Mouse (Mus musculus) forebrain, embryonic 12.5 days (tissue): ENCODE data around the gene Gm20388. TPM values are rescaled to one million over a fixed set of nuclear protein-coding genes. Genes with fewer than 3 reads are reported as not detected.

Source experiments
- ATAC-seq: fragments of 200-750 bp; cut with Nextera tagmentation; 2 replicates; pipeline ENCODE4 v1.8.0; 2017; ENCODE audit warnings: moderate TSS enrichment; ENCODE audit not compliant: low FRiP score
- H3K27ac ChIP-seq: fragments of 300-500 bp; sonication (generic); 2 replicates; pipeline ENCODE4 v1.5.1; 2016; ENCODE audit warnings: mild to moderate bottlenecking
- H3K27me3 ChIP-seq: fragments of 300-500 bp; sonication (generic); 2 replicates; pipeline ENCODE4 v1.6.1; 2016; ENCODE audit warnings: mild to moderate bottlenecking
- H3K36me3 ChIP-seq: fragments of 300-500 bp; sonication (generic); replicated peaks from 2 replicates; pipeline ENCODE4 v1.6.1; 2016; ENCODE audit warnings: mild to moderate bottlenecking
- H3K4me1 ChIP-seq: fragments of 300-500 bp; sonication (generic); 2 replicates; pipeline ENCODE4 v1.6.1; 2016
- H3K4me2 ChIP-seq: fragments of 300-500 bp; sonication (generic); 2 replicates; pipeline ENCODE4 v1.6.1; 2016; ENCODE audit warnings: mild to moderate bottlenecking, moderate library complexity
- H3K4me3 ChIP-seq: fragments of 300-500 bp; sonication (generic); replicated peaks from 2 replicates; pipeline ENCODE4 v1.5.1; 2016; ENCODE audit warnings: mild to moderate bottlenecking
- H3K9ac ChIP-seq: fragments of 300-500 bp; sonication (generic); 2 replicates; pipeline ENCODE4 v1.6.1; 2016; ENCODE audit warnings: mild to moderate bottlenecking
- H3K9me3 ChIP-seq: fragments of 300-500 bp; sonication (generic); 2 replicates; pipeline ENCODE4 v1.6.1; 2016
- WGBS: fragments of 180-500 bp; shearing (Covaris S2); methylation state at CpG from one replicate; pipeline ENCODE4 v1.1.7; 2016; 5-methylcytosine and 5-hydroxymethylcytosine counted together
- polyA plus RNA-seq: library from polyadenylated mRNA; unstranded; fragments of >200 nt; fragmentation: Nextera tagmentation; extraction: Ambion mirVana; gene quantifications from 2 replicates; pipeline ENCODE4 v1.2.1, GENCODE M21; 2016

Gm20388 gene
- polyA plus RNA-seq, 1 experiment from 2014 or later: not detected

DNA sequence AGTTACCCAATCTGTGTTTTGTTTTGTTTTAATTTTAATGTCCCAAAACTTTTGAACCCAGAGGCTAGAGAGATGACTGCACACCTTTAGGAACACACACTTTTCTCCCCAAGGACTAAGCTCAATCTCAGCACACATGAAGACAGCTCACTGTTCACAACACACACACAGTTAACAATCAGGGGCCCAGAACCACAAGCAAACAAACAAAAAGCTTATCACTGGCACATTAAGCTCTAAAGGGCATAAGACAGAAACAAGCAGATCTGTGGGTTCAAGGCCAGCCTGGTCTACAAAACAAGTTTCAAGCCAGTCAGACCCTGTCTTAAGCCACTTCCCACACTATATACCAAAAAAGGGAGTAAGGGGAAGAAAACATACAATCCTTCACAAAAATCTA is 3122.8 kb downstream of the Gm20388 start:
- peaks cover 30% of the 10 kb centered on the region for H3K4me1 ChIP-seq
- H3K27me3 ChIP-seq: no peaks in the 10 kb centered on the region
- H3K9ac ChIP-seq: no peak overlapping the region
- H3K4me2 ChIP-seq: no peak overlapping the region
- no peak for ATAC-seq
- H3K27ac ChIP-seq: no peak overlapping the region
- H3K4me3 ChIP-seq: no peak overlapping the region
- H3K9me3 ChIP-seq: no peaks in the 10 kb centered on the region
- no peaks in the 10 kb centered on the region for H3K36me3 ChIP-seq

DNA sequence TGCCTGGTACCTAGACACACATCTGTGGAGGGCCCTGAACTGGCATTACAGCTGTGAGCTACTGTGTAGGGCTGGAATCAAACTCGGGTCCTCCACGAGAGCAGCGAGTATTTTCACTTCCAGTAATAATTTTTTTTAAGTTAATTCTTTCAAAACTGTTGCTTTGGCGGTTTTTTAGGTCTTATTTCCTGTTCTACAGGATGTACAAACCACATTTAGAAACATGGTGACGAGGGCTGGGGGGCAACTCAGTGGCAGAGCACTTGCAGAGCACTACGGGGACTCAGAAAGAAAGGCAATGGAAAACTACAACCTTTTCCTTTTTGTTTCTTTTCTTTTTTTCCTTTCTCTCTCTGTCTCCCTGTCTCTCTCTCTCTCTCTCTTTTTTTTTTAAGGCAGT is 3123.5 kb downstream of the Gm20388 start:
- Histone ChIP-seq H3K9me3 (no peaks in the 10 kb centered on the region), H3K9ac (no peak overlapping the region), H3K4me1 (peaks cover 36% of the 10 kb centered on the region), H3K4me2 (no peak overlapping the region), H3K4me3 (no peak overlapping the region), H3K27me3 (no peaks in the 10 kb centered on the region), H3K27ac (no peak overlapping the region), H3K36me3 (no peaks in the 10 kb centered on the region)
- no peak for ATAC-seq
- WGBS: 87% methylated on average over 6 of the region's 6 CpGs

GRCm38 (mm10) chr8:123036956-123037355 is 3126.3 kb downstream of the Gm20388 start:
- Histone ChIP-seq H3K4me1 (peaks cover 50% of the 10 kb centered on the region), H3K4me2 (no peak overlapping the region), H3K9me3 (no peaks in the 10 kb centered on the region), H3K36me3 (no peaks in the 10 kb centered on the region), H3K27ac (no peak overlapping the region), H3K9ac (no peak overlapping the region), H3K4me3 (no peak overlapping the region), H3K27me3 (no peaks in the 10 kb centered on the region)
- ATAC-seq: no peak
- 71% methylated on average over 3 of the region's 3 CpGs for WGBS

- Histone ChIP-seq H3K4me2 (no peak overlapping the region), H3K4me3 (no peak overlapping the region), H3K4me1 (peaks cover 46% of the 10 kb centered on the region), H3K27me3 (no peaks in the 10 kb centered on the region), H3K9me3 (no peaks in the 10 kb centered on the region), H3K27ac (no peak overlapping the region), H3K9ac (no peak overlapping the region), H3K36me3 (no peaks in the 10 kb centered on the region)
- WGBS: 90% methylated on average over 11 of the region's 11 CpGs
- ATAC-seq: no peak
These were observed 3126.8 kb downstream of the Gm20388 start for GRCm38 (mm10) chr8:123037487-123037886.

GRCm38 (mm10) chr8:123038351-123038750 is 3127.7 kb downstream of the Gm20388 start:
- no peak overlapping the region for H3K27ac ChIP-seq
- H3K4me2 ChIP-seq: no peak overlapping the region
- H3K36me3 ChIP-seq: no peaks in the 10 kb centered on the region
- H3K27me3 ChIP-seq: no peaks in the 10 kb centered on the region
- ATAC-seq: no peak
- 75% methylated on average over 2 of the region's 2 CpGs for WGBS
- peaks cover 43% of the 10 kb centered on the region for H3K4me1 ChIP-seq
- H3K9me3 ChIP-seq: no peaks in the 10 kb centered on the region
- no peak overlapping the region for H3K9ac ChIP-seq
- no peak overlapping the region for H3K4me3 ChIP-seq

DNA sequence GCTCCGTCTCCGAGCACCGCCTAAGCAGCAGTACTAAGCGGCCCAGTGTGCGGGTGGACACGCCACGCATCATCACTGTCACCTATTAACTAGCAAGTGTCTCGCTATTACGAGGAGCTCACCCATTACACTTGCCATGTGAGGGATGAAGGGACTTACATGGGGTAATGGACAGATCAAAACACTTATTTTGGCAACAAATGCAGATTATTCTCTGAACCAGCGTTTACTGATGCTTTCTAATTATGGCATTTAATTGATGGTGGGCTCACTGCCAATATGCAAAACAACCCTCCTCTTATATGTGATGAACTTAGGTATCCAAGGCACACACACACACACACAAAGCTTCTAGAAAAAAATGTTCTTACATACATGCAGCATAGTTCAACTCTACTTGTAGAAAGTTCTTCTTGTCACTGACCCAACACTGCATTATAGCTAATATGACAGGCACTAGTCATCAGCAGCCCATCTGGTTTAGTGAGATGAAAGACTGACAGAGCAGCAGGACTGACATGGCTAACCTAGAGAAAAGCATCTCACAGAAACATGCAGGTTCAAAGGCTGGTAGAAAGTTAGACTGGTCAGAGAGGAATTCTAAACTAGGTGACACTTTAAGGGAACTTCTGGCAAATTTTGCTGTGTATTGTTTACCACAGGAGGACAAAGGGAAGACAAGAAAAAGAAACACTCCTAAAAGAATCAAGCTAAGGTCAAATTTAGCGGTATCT is 3128.9 kb downstream of the Gm20388 start:
- peak overlapping the region; percentile 86 for H3K4me2 ChIP-seq
- no peaks in the 10 kb centered on the region for H3K9me3 ChIP-seq
- no peak for ATAC-seq
- H3K27me3 ChIP-seq: no peaks in the 10 kb centered on the region
- H3K4me1 ChIP-seq: peaks cover 49% of the 10 kb centered on the region
- peak overlapping the region; percentile 95 for H3K27ac ChIP-seq
- 25% methylated on average over 11 of the region's 11 CpGs for WGBS
- no peaks in the 10 kb centered on the region for H3K36me3 ChIP-seq
- peak overlapping the region; percentile 100 for H3K4me3 ChIP-seq
- H3K9ac ChIP-seq: 0 out of 2 replicates have a peak overlapping the region, but pooled peaks have one; percentile 13

- peak overlapping the region; percentile 86 for H3K4me2 ChIP-seq
- H3K4me3 ChIP-seq: peak overlapping the region; percentile 100
- WGBS: 1% methylated on average over 4 of the region's 4 CpGs
- no peaks in the 10 kb centered on the region for H3K27me3 ChIP-seq
- H3K27ac ChIP-seq: peak overlapping the region; percentile 95
- ATAC-seq: no peak
- no peaks in the 10 kb centered on the region for H3K36me3 ChIP-seq
- H3K9ac ChIP-seq: peak overlapping the region; percentile 100
- peaks cover 49% of the 10 kb centered on the region for H3K4me1 ChIP-seq
- no peaks in the 10 kb centered on the region for H3K9me3 ChIP-seq
These were observed 3129.5 kb downstream of the Gm20388 start for GRCm38 (mm10) chr8:123040110-123040650.

DNA sequence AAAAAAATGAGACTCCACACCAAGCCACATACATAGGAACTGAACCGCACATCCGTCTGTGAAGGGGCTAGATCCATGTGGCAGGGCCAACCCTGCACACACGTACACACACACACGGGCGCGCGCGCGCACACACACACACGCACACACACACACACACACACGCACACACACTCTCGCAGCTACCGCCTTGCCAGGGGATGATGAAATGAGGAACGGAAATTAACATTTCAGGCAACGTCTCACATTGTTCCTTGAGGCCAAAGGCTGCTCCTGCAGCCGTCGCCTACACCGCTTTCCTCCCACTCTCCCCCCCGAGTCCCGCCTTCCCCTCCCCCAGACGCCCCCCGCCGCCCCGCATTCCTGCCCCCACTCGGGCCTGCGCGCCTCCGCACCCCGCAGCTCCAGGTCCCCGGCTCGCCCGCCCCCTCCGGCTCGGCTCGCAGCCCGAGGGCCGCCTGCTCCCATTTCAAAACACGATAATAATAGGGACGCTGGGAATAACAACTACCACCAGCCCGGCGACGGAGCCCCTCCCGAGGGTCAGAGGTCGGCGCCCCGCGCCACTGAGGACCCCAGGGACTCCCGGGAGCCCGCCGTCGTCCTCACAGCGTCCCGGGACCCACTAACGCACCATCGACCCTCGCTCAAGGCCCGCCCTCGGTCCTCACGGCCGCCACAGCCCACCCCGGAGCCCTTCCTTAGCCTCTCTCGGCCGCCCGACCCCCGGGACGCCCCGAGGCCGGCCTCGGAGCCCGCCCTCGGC is 3130.6 kb downstream of the Gm20388 start:
- Histone ChIP-seq H3K36me3 (no peaks in the 10 kb centered on the region), H3K4me3 (peak overlapping the region; percentile 100), H3K27me3 (no peaks in the 10 kb centered on the region), H3K4me2 (peak overlapping the region; percentile 86), H3K9ac (peak overlapping the region; percentile 100), H3K27ac (peak overlapping the region; percentile 95), H3K9me3 (no peaks in the 10 kb centered on the region), H3K4me1 (peaks cover 49% of the 10 kb centered on the region)
- ATAC-seq: peak; percentile 4; the same call in 1 of the 2 replicates
- WGBS: under 1% methylated on average over 60 of the region's 71 CpGs

GRCm38 (mm10) chr8:123041774-123042105 is 3131.1 kb downstream of the Gm20388 start:
- H3K9me3 ChIP-seq: no peaks in the 10 kb centered on the region
- peak overlapping the region; percentile 100 for H3K4me3 ChIP-seq
- no peaks in the 10 kb centered on the region for H3K27me3 ChIP-seq
- H3K36me3 ChIP-seq: no peaks in the 10 kb centered on the region
- WGBS: under 1% methylated on average over 34 of the region's 60 CpGs
- peak overlapping the region; percentile 86 for H3K4me2 ChIP-seq
- peaks cover 48% of the 10 kb centered on the region for H3K4me1 ChIP-seq
- no peak for ATAC-seq
- peak overlapping the region; percentile 100 for H3K9ac ChIP-seq
- H3K27ac ChIP-seq: peak overlapping the region; percentile 95

- Histone ChIP-seq H3K9me3 (no peaks in the 10 kb centered on the region), H3K36me3 (no peaks in the 10 kb centered on the region), H3K27me3 (no peaks in the 10 kb centered on the region), H3K4me3 (peak within 1 kb of the TSS; percentile 100), H3K4me1 (peaks cover 42% of the 10 kb centered on the region), H3K9ac (peak within 1 kb of the TSS; percentile 100), H3K27ac (peak within 1 kb of the TSS; percentile 95), H3K4me2 (peak within 1 kb of the TSS; percentile 86)
- ATAC-seq: peak; percentile 96
- WGBS: under 1% methylated on average over 88 of the region's 91 CpGs
These were observed 3131.7 kb downstream of the Gm20388 start, which contains the start of gene Ankrd11 for GRCm38 (mm10) chr8:123042158-123042973. TSS of gene Ankrd11 (minus strand) at chr8:123042277.

DNA sequence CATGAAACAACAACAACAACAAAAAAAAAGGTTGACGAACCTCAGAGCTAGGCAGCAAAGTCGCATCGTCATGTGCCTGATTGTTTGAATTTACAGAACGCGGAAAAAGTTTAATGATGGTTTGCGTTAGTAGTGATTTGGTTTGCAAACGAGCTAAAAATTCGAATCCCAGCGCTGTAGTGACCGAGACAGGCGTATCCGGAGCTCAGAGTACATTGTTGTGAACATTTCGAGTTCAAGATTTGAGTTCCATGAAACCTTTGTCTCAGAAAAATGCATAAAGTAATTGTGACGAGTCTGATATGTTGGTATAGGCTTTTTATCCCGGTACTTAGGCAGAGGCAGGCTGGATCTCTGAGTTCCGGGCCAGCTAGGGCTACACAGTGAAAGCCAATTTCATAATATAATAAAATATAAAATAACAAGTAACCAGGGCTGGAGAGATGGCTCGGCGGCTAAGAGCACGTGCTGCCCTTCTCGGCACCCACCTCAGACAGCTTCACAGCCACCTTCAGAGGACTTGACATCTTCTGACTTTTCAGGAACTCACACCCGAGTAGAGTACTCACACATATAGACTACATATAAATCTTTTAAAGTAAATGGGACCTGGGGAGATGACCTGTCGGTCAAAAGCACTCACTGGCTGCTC is 3132.5 kb downstream of the Gm20388 start:
- H3K9me3 ChIP-seq: no peaks in the 10 kb centered on the region
- peak overlapping the region; percentile 86 for H3K4me2 ChIP-seq
- no peak for ATAC-seq
- H3K9ac ChIP-seq: peak overlapping the region; percentile 68
- peak overlapping the region; percentile 100 for H3K4me3 ChIP-seq
- peaks cover 40% of the 10 kb centered on the region for H3K4me1 ChIP-seq
- peak overlapping the region; percentile 95 for H3K27ac ChIP-seq
- H3K36me3 ChIP-seq: no peaks in the 10 kb centered on the region
- WGBS: 26% methylated on average over 22 of the region's 22 CpGs
- H3K27me3 ChIP-seq: no peaks in the 10 kb centered on the region
